Mouse (Mus musculus) heart, embryonic 10.5 days (tissue): ENCODE data around the gene Ceacam15. TPM values are rescaled to one million over a fixed set of nuclear protein-coding genes. Genes with fewer than 3 reads are reported as not detected.
"Not testable (repeated sequence)": the region's sequence is repeated elsewhere in the genome, so short reads cannot be mapped to it uniquely, and the experiment has no call there.

Experiments
- DNase-seq: peaks from one replicate; pipeline ENCODE4 v3.0.0-alpha.2; 2017; ENCODE audit warnings: low spot score
- H3K27ac ChIP-seq: fragments of 300-500 bp; sonication (generic); 2 replicates; pipeline ENCODE4 v1.5.1; 2016; ENCODE audit warnings: mild to moderate bottlenecking
- H3K27me3 ChIP-seq: fragments of 300-500 bp; sonication (generic); 2 replicates; pipeline ENCODE4 v1.6.1; 2016; ENCODE audit warnings: mild to moderate bottlenecking; ENCODE audit not compliant: poor library complexity, insufficient read depth, severe bottlenecking
- H3K36me3 ChIP-seq: fragments of 300-500 bp; sonication (generic); 2 replicates; pipeline ENCODE4 v1.6.1; 2016; ENCODE audit warnings: mild to moderate bottlenecking, moderate library complexity
- H3K4me1 ChIP-seq: fragments of 300-500 bp; sonication (generic); 2 replicates; pipeline ENCODE4 v1.6.1; 2016; ENCODE audit warnings: mild to moderate bottlenecking
- H3K4me3 ChIP-seq: fragments of 300-500 bp; sonication (generic); 2 replicates; pipeline ENCODE4 v1.5.1; 2016; ENCODE audit warnings: mild to moderate bottlenecking, moderate library complexity
- H3K9me3 ChIP-seq: fragments of 300-500 bp; sonication (generic); 2 replicates; pipeline ENCODE4 v1.6.1; 2016; ENCODE audit warnings: mild to moderate bottlenecking, moderate library complexity
- WGBS: fragments of 180-500 bp; shearing (Covaris S2); methylation state at CpG from one replicate; pipeline ENCODE4 v1.1.7; 2016; 5-methylcytosine and 5-hydroxymethylcytosine counted together
- polyA plus RNA-seq: library from polyadenylated mRNA; unstranded; fragments of >200 nt; fragmentation: Nextera tagmentation; extraction: Ambion mirVana; gene quantifications from 2 replicates; pipeline ENCODE4 v1.2.1, GENCODE M21; 2016

Gene Ceacam15
- polyA plus RNA-seq, 1 experiment from 2014 or later, result 0.19 TPM

- H3K27me3 ChIP-seq, H3K4me3 ChIP-seq, H3K9me3 ChIP-seq, H3K36me3 ChIP-seq, DNase-seq: not testable (repeated sequence)
- 31% methylated on average over 5 of the region's 5 CpGs for WGBS
- H3K4me1 ChIP-seq, result peaks cover 22% of the 10 kb centered on the region
- H3K27ac ChIP-seq, result peak overlapping the region; percentile 75; the same call in 1 of the 2 replicates
These were observed 806 bp downstream of the Ceacam15 start for GRCm38 (mm10) chr7:16674699-16675098.

- H3K27ac ChIP-seq, result peak overlapping the region; percentile 75
- DNase-seq, result no peak
- H3K4me3 ChIP-seq, result no peak overlapping the region
- peaks cover 18% of the 10 kb centered on the region for H3K4me1 ChIP-seq
- no peaks in the 10 kb centered on the region for H3K9me3 ChIP-seq
- H3K36me3 ChIP-seq, result no peaks in the 10 kb centered on the region
- no peaks in the 10 kb centered on the region for H3K27me3 ChIP-seq
- WGBS, result 22% methylated on average over 1 of the region's 1 CpGs
These were observed 1.7 kb downstream of the Ceacam15 start for GRCm38 (mm10) chr7:16673823-16674222.

- not testable (repeated sequence) for H3K4me3 ChIP-seq, H3K27me3 ChIP-seq, H3K27ac ChIP-seq, H3K9me3 ChIP-seq, H3K36me3 ChIP-seq, DNase-seq, H3K4me1 ChIP-seq
- WGBS, result 69% methylated on average over 5 of the region's 5 CpGs
These were observed 7.1 kb downstream of the Ceacam15 start for GRCm38 (mm10) chr7:16668331-16668930.

- H3K27me3 ChIP-seq, result no peaks in the 10 kb centered on the region
- H3K36me3 ChIP-seq, result no peaks in the 10 kb centered on the region
- no peak overlapping the region for H3K4me3 ChIP-seq
- H3K27ac ChIP-seq, result no peak overlapping the region
- WGBS, result 74% methylated on average over 12 of the region's 12 CpGs
- H3K4me1 ChIP-seq, result 0 out of 2 replicates have a peak, but pooled peaks cover 2% of the 10 kb centered on the region
- DNase-seq, result no peak
- H3K9me3 ChIP-seq, result no peaks in the 10 kb centered on the region
These were observed 31.2 kb downstream of the Ceacam15 start for GRCm38 (mm10) chr7:16644260-16644659.

- DNase-seq, result not testable (repeated sequence)
These were observed 32.4 kb downstream of the Ceacam15 start for GRCm38 (mm10) chr7:16643106-16643505.

GRCm38 (mm10) chr7:16639028-16639427, 36.5 kb downstream of the Ceacam15 start:
- no peaks in the 10 kb centered on the region for H3K36me3 ChIP-seq
- H3K27me3 ChIP-seq, result no peaks in the 10 kb centered on the region
- DNase-seq, result no peak
- H3K4me1 ChIP-seq, result peaks cover 5% of the 10 kb centered on the region
- no peak overlapping the region for H3K27ac ChIP-seq
- H3K9me3 ChIP-seq, result no peaks in the 10 kb centered on the region
- 84% methylated on average over 3 of the region's 3 CpGs for WGBS
- H3K4me3 ChIP-seq, result no peak overlapping the region

More at GRCm38 (mm10) chr7:16643106-16643505, 32.4 kb downstream of the Ceacam15 start:
- H3K36me3 ChIP-seq, H3K9me3 ChIP-seq, H3K4me1 ChIP-seq, H3K4me3 ChIP-seq, H3K27me3 ChIP-seq, H3K27ac ChIP-seq: not testable (repeated sequence)
- 41% methylated on average over 4 of the region's 4 CpGs for WGBS

- no peak overlapping the region for H3K4me3 ChIP-seq
- DNase-seq, result no peak
- no peaks in the 10 kb centered on the region for H3K36me3 ChIP-seq
- no peak overlapping the region for H3K27ac ChIP-seq
- no peaks in the 10 kb centered on the region; the same call in 1 of the 2 replicates for H3K9me3 ChIP-seq
- WGBS, result 51% methylated on average over 3 of the region's 3 CpGs
- peaks cover 5% of the 10 kb centered on the region for H3K4me1 ChIP-seq
- no peaks in the 10 kb centered on the region for H3K27me3 ChIP-seq
These were observed 40.4 kb downstream of the Ceacam15 start for GRCm38 (mm10) chr7:16635116-16635515.

GRCm38 (mm10) chr7:16633913-16634312, 41.6 kb downstream of the Ceacam15 start:
- DNase-seq, H3K4me3 ChIP-seq, H3K27me3 ChIP-seq, H3K36me3 ChIP-seq, H3K4me1 ChIP-seq, H3K9me3 ChIP-seq, H3K27ac ChIP-seq: not testable (repeated sequence)
- 15% methylated on average over 10 of the region's 10 CpGs for WGBS

- H3K4me1 ChIP-seq, result peaks cover 5% of the 10 kb centered on the region
- H3K9me3 ChIP-seq, result no peaks in the 10 kb centered on the region; the same call in 1 of the 2 replicates
- H3K27me3 ChIP-seq, result no peaks in the 10 kb centered on the region
- H3K36me3 ChIP-seq, result no peaks in the 10 kb centered on the region
- H3K27ac ChIP-seq, result no peak overlapping the region
- H3K4me3 ChIP-seq, result no peak overlapping the region
- no peak for DNase-seq
- 66% methylated on average over 4 of the region's 4 CpGs for WGBS
These were observed 43.6 kb downstream of the Ceacam15 start for GRCm38 (mm10) chr7:16631932-16632331.

GRCm38 (mm10) chr7:16631025-16631424, 44.5 kb downstream of the Ceacam15 start:
- Histone ChIP-seq H3K9me3 (no peaks in the 10 kb centered on the region; the same call in 1 of the 2 replicates), H3K27ac (no peak overlapping the region), H3K4me3 (no peak overlapping the region), H3K27me3 (no peaks in the 10 kb centered on the region), H3K4me1 (peaks cover 5% of the 10 kb centered on the region), H3K36me3 (no peaks in the 10 kb centered on the region)
- DNase-seq, result no peak
- WGBS, result 74% methylated on average over 4 of the region's 4 CpGs

GRCm38 (mm10) chr7:16629598-16630296, 45.8 kb downstream of the Ceacam15 start:
- Histone ChIP-seq H3K4me3 (no peak overlapping the region), H3K27ac (no peak overlapping the region), H3K27me3 (no peaks in the 10 kb centered on the region), H3K9me3 (no peaks in the 10 kb centered on the region; the same call in 1 of the 2 replicates), H3K4me1 (no peaks in the 10 kb centered on the region), H3K36me3 (no peaks in the 10 kb centered on the region)
- 14% methylated on average over 10 of the region's 10 CpGs for WGBS
- DNase-seq, result no peak

- 36% methylated on average over 12 of the region's 12 CpGs for WGBS
- H3K4me1 ChIP-seq, result no peaks in the 10 kb centered on the region
- no peaks in the 10 kb centered on the region; the same call in 1 of the 2 replicates for H3K9me3 ChIP-seq
- no peaks in the 10 kb centered on the region for H3K36me3 ChIP-seq
- DNase-seq, result peak; percentile 81
- no peak overlapping the region for H3K27ac ChIP-seq
- H3K27me3 ChIP-seq, result no peaks in the 10 kb centered on the region
- H3K4me3 ChIP-seq, result no peak overlapping the region
These were observed 47.3 kb downstream of the Ceacam15 start for GRCm38 (mm10) chr7:16628096-16628771.

GRCm38 (mm10) chr7:16623687-16624086, 51.8 kb downstream of the Ceacam15 start:
- no peaks in the 10 kb centered on the region for H3K9me3 ChIP-seq
- H3K4me3 ChIP-seq, result no peak overlapping the region
- DNase-seq, result no peak
- no peaks in the 10 kb centered on the region for H3K27me3 ChIP-seq
- no peaks in the 10 kb centered on the region for H3K36me3 ChIP-seq
- H3K27ac ChIP-seq, result no peak overlapping the region
- peaks cover 4% of the 10 kb centered on the region; the same call in 1 of the 2 replicates for H3K4me1 ChIP-seq
